Mouse (Mus musculus): ENCODE results near the gene Apopt1.

GRCm38 (mm10) chr12:111675797-111676580 is 37.1 kb upstream of the Apopt1 start:
- TF ChIP-seq GATA1 (IDR thresholded peaks at IDR 0.05; ENCODE audit: low read length): no peak
- TF ChIP-seq TAL1 (IDR thresholded peaks at IDR 0.05; ENCODE audit: low read length): no peak

All from erythroblast, embryonic 14.5 days (primary cell).